Mouse (Mus musculus) heart, adult 9 months (tissue): ENCODE results near the gene Frmpd2.
A peak's percentile ranks its signal among the peaks of the same experiment; 100 is the strongest.
"Not testable (repeated sequence)": the region's sequence is repeated elsewhere in the genome, so short reads cannot be mapped to it uniquely, and the experiment has no call there.

ENCODE experiments used
- DNase-seq, 2 experiments: peaks; one replicate each; pipeline ENCODE4 v3.0.0; 2022; ENCODE audit warnings: low spot score in 2 of 2

Gene Frmpd2

GRCm38 (mm10) chr14:33471331-33471730, at the start of gene Frmpd2:
Frmpd2 (plus strand) TSS chr14:33471696.
- no peak for DNase-seq

- no peak for DNase-seq
These were observed 48.5 kb upstream of the Frmpd2 start for GRCm38 (mm10) chr14:33423003-33423402.

GRCm38 (mm10) chr14:33424124-33424523, 47.4 kb upstream of the Frmpd2 start:
- no peak for DNase-seq

GRCm38 (mm10) chr14:33432485-33432884, 39.0 kb upstream of the Frmpd2 start:
- not testable (repeated sequence) for DNase-seq

GRCm38 (mm10) chr14:33443780-33444179, 27.7 kb upstream of the Frmpd2 start:
- DNase-seq: no peak

- no peak for DNase-seq
These were observed 25.5 kb upstream of the Frmpd2 start for GRCm38 (mm10) chr14:33445962-33446361.

GRCm38 (mm10) chr14:33446561-33447023, 24.9 kb upstream of the Frmpd2 start:
- no peak for DNase-seq

- peak; percentile 96 for DNase-seq
These were observed 24.4 kb upstream of the Frmpd2 start, which contains the start of gene Mapk8 for GRCm38 (mm10) chr14:33447027-33447569. Mapk8 (minus strand) TSS chr14:33447158.

GRCm38 (mm10) chr14:33448276-33448675, 23.2 kb upstream of the Frmpd2 start:
- no peak for DNase-seq

GRCm38 (mm10) chr14:33449296-33449840, 22.1 kb upstream of the Frmpd2 start:
- DNase-seq: no peak

GRCm38 (mm10) chr14:33450331-33450730, 21.2 kb upstream of the Frmpd2 start:
- DNase-seq: no peak

- no peak for DNase-seq
These were observed 7.8 kb upstream of the Frmpd2 start for GRCm38 (mm10) chr14:33463658-33464057.

- no peak for DNase-seq
These were observed 3.7 kb upstream of the Frmpd2 start for GRCm38 (mm10) chr14:33467766-33468165.

GRCm38 (mm10) chr14:33474461-33474860, 3.0 kb downstream of the Frmpd2 start:
- no peak for DNase-seq

- no peak for DNase-seq
These were observed 4.7 kb downstream of the Frmpd2 start for GRCm38 (mm10) chr14:33476094-33476760.

- DNase-seq: no peak
These were observed 10.5 kb downstream of the Frmpd2 start for GRCm38 (mm10) chr14:33481991-33482390.

GRCm38 (mm10) chr14:33487805-33488550, 16.5 kb downstream of the Frmpd2 start:
- no peak for DNase-seq

GRCm38 (mm10) chr14:33495226-33495625, 23.7 kb downstream of the Frmpd2 start:
- DNase-seq: no peak

- DNase-seq: peak in 1 of 2 experiments; percentile 16
These were observed 25.9 kb downstream of the Frmpd2 start for GRCm38 (mm10) chr14:33497418-33497817.

GRCm38 (mm10) chr14:33498849-33499248, 27.4 kb downstream of the Frmpd2 start:
- DNase-seq: peak; percentile 68 to 74

- DNase-seq: peak; percentile 63 to 68
These were observed 29.1 kb downstream of the Frmpd2 start for GRCm38 (mm10) chr14:33500631-33501030.

- DNase-seq: no peak
These were observed 31.8 kb downstream of the Frmpd2 start for GRCm38 (mm10) chr14:33503311-33503710.
